Mouse (Mus musculus) inflammation-experienced regulatory T-cells, adult 6 months (primary cell): ENCODE measurements around the gene Apbb1. TPM values are rescaled to one million over a fixed set of nuclear protein-coding genes. Genes with fewer than 3 reads are reported as not detected.
A peak's percentile ranks its signal among the peaks of the same experiment; 100 is the strongest.

ENCODE experiments used
- ATAC-seq: one replicate; pipeline ENCODE4 v1.8.0; 2017
- polyA plus RNA-seq, 3 experiments: library from polyadenylated mRNA; unstranded; fragments of 100-300 nt; shearing (Covaris generic); gene quantifications; one replicate each; pipeline ENCODE4 v1.2.1; 2017

Apbb1 gene
- polyA plus RNA-seq = 10 to 100 TPM in 1 of 3 experiments, 1 to 10 TPM in 2; 2.9 to 10.5 (median 3.8) TPM

DNA sequence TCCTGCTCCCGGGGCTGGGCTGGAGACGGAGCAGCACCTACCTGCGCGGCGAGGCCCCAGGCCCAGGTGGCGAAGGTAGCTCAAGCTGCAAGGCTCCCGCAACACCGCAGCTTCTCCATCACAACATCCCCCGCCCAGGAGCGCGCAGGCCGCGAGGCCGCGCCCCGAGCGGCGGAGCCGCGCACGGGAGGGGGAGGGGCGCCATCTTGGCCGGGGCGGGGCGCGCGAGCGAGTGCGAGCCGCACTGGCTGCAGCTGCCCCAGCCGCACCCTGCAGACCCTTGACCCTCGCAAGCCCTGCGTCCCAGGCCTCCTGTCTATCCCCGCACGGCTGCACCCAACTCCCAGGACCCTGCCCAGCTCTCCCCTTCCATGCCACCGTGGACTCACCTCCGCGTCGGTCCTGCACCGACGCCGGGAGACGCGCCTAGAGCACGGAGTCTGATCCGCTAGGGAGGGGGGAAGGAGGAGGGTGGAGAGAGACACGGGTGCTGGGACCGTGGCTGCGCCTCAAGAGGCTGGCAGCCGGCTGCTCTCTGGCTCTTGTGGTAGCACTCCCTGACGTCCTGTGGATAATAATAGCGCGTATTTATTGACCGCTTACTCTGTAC lies at the start of gene Apbb1:
TSS of gene Apbb1 (minus strand) at position 560 of the 610 bp plus-strand sequence.
- ATAC-seq = peak; percentile 77

DNA sequence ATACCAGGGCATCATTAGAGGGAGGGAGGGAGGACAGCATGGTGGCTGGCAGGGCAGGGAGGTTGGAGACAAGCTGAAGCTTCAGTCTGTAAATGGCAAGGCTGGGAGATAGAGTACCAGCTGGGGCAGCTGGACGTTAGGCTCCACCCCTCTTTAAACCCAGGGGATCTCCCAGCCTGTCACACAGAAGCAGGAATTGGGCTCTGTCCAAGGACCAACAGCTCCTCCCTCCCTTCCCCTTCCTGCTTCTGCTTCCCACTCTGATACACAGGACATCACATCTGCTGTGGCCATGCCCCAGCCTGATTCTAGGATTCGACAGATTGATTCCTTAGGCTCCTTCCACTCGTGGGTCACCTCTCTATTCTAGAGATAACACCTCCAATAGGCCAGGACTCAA lies 47.2 kb upstream of the Apbb1 start:
- no peak for ATAC-seq

DNA sequence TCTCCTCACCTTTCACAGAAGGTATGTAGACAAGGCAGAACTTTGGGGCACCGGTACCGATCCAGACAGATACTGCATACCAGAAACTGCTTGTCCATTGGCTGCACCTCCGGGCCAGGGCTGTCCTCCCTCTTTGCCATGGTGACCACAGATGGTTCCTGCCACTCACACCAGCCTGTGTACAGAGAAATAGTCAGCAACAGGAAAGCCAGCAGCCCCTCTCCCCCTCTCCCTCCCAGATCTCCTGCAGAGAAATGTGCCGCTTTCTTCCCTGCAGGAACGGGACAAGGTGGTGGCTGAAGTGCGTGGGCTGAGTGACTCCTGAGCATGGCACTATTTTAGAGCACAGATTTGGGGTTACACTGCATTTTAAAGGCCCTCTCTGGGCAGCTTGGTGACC lies 43.9 kb upstream of the Apbb1 start:
- no peak for ATAC-seq

DNA sequence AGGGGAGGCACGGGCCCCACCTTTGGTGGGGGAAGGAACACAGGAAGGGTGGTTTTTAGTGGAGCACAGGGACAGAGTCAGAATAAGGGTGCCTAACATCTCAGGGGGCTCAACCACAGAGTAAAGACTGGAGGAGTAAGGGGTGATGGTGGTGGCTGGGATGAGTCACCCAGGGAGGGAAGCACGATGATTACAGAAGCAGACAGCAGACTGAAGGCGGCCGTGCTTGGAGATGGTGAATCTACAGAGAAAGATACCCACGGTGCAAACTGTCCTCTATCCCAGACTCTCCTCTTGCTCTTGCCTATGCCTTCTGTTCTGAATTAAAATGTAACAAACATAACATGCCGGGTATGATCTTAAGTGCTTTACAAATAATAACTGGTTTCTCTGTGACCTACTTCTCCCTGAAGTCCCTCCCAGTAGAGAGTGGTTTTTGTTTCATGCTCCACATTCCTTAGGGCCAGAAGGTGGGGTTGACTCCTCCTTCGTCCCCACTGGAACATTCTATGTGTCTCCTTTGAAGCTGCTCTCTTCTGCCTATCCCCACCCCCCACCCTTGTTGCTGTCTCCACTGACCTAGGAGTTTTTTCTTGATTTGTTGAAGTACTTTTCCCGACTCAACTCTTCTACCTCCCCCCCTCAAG lies 40.3 kb upstream of the Apbb1 start:
- ATAC-seq = no peak

DNA sequence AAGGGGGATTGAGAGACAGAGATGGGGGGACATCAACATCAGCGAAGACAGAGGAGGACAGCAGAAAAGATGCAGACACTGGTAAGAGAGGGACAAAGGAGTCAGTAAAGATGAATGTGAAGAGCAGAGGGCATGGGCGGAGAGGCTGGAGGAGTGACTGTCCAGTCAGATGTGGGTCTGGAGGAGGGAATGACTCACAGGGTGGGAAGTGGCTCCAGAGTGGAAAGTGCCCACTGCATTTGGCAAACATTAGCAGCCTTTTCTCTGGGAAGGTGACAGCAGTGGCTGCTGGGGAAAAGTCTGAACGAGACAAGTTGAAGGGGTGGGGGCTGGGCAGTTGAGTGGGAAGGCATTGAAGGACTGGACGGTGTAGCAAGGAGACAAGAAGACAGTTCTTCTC lies 39.6 kb upstream of the Apbb1 start:
- ATAC-seq = no peak

DNA sequence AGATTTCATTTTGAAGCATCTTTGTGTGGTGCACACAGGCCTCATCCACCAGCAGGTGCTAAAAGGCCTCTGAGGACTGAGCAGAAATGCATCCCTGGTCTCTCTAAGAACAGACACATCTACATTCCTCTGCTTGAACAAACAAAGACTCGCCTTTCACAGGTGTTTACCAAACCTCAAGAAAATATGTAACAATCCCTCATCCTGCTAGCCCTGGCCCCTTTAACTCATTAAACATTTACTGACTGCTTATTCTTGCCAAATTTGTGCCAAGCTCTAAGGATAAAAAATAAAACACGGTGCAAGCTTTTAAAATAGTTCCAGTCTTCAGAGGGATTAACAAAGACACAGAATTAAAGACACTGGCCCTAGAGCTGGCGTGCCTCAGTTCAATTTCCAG lies 38.2 kb upstream of the Apbb1 start:
- ATAC-seq = no peak

DNA sequence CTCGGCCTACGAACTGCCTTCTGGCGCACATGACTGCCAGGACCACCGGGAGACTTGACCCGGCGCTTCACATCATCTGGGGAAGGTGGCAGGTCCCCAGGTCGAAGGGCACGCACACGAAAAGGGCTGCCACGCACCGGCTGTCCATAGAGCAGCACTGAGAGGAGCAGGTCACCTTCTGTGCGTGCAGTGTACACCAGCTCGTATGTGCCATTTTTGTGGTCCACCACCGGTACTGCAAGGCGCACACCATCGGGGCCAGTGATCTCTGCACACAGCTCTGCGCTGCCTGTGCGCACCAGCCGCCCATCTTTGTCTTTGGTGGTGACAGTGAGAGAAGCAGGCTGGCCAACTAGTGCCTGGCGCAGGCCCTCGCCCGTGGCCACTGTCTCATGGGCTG lies 36.4 kb upstream of the Apbb1 start:
- ATAC-seq = no peak

DNA sequence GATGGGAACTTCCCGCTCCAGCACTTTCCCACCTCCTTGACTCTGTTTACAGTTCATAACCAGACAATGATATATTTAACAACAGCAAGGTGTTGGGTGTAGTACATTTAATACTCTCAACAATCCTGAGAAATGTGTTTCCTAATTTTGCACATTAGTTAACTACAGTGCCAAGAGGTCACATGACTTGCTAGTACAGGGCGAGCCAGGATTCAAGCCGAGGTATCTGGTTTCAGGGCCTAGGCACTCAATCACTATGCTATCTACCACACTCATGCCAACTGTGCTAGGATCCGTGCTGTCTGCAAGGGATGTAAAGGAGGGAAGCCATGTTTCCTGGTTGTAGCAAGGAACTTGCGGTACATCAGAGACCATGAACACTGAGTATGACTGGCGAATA lies 35.1 kb upstream of the Apbb1 start:
- ATAC-seq = no peak

DNA sequence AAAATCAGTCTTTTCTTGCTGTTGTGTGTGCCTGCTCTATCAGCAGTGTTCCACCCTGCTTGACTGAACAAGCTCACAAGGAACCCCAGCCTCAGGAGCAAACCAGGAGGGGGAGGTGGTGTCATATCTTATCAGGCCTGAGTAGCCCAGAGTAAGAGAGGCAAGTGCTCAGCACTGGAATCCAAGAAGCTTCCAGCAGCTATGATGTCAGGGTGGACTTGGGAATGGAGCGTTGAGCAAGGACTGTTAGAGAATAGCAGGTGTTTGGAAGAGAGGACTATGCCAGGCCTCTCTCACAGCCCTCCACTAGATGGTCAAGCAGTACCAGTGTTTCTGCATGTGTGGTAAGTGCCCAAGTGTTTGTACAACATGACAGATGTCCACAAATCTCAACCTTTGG lies 34.3 kb upstream of the Apbb1 start:
- ATAC-seq = no peak

DNA sequence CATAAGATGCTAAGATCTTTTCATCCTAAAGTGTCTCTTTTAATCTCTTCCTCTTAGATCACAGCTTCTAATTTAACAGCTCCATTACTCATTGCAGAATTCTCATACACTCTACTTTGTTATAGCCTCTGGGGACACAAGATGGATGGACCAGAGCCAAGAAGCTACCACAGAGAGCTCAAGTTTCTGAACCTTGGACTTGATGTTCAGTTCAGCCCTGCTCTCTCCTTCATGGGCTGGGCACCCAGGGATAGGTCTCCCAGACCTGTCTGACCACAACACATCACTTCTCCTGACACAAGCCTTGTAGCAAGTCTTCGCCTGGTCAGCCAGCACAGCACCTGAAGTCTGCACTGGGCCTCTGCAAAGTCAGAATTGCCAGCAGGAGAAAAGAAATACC lies 32.9 kb upstream of the Apbb1 start:
- no peak for ATAC-seq

DNA sequence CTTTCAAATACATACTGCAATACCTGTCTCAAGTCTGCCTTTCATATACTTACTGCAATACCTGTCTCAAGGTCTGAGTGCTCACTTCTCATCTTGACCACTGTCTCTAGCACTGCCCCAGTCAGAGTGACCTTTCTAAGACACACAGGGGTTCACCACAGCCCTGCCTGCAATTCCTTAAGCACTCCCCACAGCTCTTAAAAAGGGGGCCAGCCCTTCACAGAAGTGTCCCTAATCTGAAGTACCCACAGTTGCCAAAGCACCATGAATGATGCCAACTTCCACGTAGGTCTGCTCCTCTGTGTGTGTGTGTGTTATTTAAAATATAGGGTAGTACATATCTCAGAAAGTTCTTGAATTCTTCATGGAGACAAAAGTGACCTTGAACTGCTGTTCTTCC lies 30.3 kb upstream of the Apbb1 start:
- ATAC-seq = no peak

DNA sequence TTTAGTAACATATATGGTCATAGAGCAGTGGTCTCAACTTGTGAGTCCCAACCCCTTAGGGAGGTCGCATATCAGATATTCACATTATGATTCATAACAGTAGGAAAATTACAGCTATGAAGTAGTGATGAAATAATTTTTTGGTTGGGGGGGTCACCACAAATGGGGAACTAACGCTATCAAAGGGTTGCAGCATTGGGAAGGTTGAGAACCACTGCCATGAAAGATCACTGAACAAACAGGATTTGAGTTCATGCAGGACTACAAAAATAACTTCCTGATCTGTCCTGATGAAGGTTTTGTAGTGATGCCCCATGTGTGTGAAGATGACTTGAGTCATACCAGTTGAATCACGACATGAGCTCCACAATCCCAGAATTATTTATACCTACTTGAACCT lies 27.0 kb upstream of the Apbb1 start:
- ATAC-seq = no peak

DNA sequence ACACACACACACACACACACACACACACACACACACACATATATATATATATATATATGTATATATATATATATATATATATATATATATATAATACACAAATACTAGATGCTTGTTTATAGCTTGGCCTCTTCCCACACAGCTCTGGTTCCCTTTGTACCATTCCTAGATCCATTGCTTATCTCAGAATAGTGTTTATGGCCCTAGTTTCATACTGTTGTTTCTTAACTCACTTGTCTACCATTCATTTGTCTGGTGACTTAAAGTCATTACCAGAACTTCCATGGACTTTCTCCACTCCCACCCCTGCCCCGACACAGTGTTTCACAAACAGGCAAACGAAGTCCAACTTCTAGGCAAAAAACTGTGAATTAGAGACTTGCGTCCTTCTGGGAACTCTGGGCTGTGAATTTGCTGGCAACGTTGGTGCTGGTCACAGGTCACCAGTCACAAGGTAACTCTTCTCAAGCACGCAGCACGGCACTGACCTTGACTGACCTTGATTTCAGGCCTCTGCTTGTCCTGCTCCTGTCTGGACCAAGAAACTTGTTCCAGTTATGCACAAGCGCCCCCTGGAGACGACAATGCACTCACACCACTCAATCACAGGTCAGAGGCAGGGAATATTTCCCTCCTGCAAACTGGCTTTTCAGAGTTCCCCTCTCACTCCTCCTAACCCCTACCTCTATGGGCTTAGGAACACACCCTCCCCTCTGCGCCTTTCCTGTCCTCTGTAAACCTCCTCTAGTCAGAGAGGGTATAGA lies 21.6 kb upstream of the Apbb1 start:
- ATAC-seq = no peak

DNA sequence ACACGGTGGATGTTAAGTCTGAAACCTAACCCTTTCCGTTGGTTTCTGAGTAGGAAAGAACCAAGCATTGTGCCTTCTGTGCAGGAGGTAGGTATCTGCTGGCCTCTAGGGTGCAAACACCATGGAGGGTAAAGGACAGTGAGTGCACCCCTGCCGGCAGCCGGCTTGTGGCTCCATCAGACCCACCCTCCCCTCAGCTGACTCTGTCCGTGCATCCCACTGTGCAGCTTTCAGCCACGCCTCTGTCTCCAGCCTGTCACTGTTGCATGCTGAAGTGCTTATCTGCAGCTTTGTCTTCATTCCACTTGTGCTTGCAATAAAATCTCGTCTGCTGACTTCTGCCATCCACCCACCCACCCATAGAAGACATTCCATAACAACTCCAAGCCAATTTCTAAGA lies 8.6 kb upstream of the Apbb1 start:
- ATAC-seq = no peak

DNA sequence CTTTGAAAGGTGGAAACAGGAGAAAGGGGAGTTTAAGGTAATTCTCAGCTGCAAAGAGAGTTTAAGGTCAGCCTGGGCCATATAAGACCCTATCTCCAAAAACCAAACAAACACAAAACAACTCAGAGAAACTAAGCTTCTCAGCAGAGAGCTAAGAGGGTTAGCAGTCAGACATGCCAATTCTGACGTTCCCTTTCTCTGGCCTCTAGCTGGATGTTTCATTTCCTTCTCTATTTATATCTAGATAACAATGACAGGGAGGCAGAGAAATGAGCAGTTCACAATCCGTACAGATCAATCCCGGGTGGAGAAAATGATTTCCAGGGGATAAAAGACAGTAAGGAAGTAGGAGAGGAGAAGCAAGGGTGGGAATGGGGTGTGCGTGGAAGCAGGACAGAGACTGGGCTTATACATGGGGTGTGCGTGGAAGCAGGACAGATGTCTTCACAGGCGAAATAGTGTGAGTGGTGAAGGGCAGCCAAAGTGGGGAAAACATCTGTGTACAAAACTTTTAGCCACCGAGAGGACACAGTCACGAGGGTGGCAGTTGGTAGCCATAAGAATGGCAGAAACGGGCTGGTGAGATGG lies 7.0 kb upstream of the Apbb1 start:
- ATAC-seq = no peak

DNA sequence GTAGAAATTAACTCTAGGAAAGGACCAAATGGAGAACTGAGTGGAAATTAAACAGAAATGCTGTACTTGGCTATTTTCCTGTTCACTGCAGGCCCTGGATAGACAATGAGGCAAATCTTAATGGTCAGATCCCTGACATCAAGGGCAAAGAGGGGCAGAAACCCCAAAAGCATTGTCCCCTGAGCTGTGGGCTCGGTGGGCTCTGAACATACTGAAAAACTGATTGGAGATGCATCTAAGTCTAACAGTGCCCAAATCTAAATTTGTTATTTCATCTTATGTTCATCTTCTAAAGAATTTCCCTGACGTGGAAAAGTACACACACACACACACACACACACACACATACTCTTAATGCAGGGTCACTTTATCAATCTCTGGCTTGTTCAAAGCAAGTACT lies 506 bp upstream of the Apbb1 start:
- no peak for ATAC-seq

DNA sequence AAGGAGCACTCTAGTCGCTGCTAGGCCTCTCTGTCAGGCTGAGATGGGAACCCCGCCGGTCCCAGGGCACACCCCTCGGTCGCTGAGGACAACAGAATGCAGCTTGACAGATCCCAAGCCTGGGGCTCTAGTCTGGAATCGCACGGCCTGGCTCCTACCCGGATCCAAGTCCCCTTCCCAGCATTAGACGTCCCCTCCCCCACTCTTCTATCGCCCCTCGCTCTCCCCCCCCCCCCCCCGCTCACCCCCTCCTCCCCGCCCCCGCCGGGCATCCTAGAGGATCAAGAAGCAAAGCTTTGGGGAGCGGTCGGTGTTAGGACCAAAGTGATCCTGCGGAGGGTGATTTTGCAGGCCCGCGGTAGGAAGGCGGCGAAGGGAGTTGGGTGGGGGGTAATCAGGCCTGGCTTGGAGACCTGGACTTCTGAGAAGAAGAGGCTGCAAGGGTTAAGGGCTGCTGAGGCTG lies 795 bp downstream of the Apbb1 start:
- ATAC-seq = no peak

DNA sequence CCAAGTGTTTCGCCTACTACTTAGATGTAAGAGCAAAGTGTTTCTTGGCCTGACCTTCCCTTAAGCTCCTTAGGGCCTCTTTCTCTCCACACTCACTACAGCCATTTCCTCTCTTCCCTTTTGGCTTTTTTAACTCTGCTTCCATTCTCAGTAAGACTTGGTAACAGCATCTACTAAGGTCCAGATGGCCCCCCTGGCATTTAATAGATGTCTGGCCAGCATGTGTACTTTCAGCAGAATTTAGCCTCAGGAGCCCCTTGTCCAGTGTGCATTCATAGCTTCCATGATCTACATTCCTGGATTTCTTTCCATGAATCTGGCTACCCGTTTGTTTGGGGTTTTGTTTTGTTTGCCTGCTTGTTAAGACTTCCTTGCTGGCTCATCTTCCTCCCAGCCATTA lies 3.0 kb downstream of the Apbb1 start:
- ATAC-seq = no peak

DNA sequence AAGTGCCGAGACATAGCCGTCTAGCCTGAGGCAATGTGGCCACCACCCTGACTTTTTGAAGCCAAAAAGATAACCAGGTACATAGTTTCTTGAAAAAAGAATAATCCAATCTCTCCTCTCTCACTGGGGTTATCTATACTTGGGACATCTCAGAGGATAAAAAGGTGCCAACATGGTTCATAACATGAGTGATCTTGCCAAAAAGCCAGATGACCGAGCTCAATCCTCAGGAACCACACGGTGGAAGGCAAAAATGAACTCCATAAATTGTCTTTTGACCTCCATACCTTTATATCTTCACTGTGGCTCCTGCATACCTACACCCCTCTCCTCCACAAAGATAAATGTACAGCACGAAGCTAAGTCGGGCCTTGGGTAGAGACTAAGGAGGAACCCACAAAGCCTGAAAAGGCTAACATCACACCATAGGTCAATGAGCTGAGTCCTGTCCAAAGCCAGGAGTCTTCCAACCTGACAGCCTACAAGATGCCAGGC lies 4.0 kb downstream of the Apbb1 start:
- no peak for ATAC-seq

DNA sequence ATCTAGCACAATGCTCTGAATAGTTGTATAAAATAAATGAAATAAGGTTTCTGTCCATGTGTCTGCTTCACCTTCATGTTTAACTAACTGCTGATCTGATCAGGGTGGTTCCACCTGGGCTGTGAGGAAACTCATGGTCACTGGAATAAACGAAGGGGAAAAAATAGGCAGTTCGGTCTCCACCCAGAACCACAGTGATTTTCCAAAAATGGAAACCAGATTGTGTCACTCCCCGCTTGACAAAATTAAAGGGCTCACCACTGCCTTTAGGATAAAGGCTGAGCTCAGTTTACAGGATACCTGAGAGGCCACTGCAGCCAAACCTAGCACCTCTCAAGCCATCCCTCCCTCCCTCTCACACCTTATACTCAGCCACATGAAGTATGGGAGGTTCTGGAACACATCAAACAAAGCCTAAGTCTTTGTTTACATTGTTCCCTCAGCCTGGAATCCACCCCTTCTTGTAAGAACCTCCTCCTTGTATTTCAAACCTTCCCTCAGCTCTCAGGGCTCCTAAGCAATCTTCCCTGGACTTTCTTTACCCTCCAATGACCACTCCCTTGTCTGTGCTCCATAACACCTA lies 5.2 kb downstream of the Apbb1 start:
- ATAC-seq = no peak

DNA sequence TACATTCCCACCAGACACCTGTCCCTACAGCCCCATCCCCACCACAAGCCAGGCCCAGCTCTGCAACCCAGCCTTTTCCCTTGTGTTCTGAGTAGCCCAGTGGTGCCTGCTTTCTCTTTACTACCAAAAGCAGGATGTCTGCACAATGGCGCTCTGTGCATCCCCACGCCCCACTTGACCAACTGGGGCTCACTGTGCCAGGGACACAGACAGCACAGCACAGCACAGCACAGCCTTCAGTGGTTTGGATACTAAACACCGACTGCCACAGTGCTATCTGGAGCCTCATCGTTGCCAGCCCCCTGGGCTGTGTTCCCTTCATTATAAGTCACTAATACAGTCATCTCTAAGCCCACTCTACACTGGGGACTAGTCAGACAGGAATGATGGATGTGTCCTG lies 6.9 kb downstream of the Apbb1 start:
- ATAC-seq = no peak

DNA sequence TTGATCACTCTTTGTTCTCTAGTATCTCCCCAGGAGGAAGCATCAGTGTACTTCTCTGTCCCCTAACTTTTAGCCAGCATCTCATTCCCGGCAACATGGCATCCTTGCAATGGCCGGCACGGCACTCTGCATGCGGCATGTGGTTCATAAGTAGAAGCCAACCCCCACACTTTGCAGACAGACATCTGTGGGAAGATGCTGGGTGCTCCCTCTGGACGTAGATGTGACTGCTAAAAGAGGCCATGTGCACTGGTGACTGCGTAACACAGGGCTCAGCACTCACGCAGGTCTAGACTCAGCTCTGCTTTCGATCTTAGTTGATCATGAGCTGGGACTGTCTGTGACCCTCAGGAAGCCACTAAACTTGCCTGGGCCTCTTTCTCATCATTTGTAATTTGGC lies 8.5 kb downstream of the Apbb1 start:
- ATAC-seq = no peak

DNA sequence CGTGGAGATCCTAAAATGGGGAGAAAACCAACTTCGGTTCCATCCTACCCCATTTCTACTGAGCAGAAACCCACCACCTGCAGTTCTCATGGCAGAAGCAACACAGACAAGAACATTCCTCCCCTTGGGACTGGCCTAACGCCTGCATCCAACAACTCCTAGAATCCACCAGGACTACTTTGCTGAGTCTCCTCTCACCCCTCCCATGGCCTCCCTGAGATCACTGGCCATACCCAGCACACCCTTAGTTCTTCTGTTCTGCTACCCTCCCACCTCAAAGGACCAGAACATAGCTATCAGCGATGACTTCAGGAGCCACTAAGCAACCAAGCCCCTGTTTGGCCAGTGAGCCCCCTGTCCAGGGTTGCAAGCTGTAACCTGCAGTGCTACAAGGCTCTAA lies 10.7 kb downstream of the Apbb1 start:
- ATAC-seq = no peak
